Mouse (Mus musculus) ES-E14 (cell line): ENCODE results near the gene Adpgk. TPM values are rescaled to one million over a fixed set of nuclear protein-coding genes. Genes with fewer than 3 reads are reported as not detected.

ENCODE experiments used
- DNase-seq: peaks from one replicate; pipeline ENCODE4 v3.0.0-alpha.2; 2013; ENCODE audit warnings: low read depth, low spot score
- H3K27ac ChIP-seq: 2 replicates; pipeline ENCODE4 v1.5.1; 2012; ENCODE audit warnings: low read depth, mild to moderate bottlenecking, low read length, moderate library complexity, mixed read lengths; ENCODE audit not compliant: poor library complexity, insufficient read depth, severe bottlenecking
- H3K36me3 ChIP-seq: 2 replicates; pipeline ENCODE4 v1.6.1; 2012; ENCODE audit warnings: mild to moderate bottlenecking, low read length, moderate library complexity, mixed read lengths; ENCODE audit not compliant: control insufficient read depth, poor library complexity, insufficient read depth, severe bottlenecking
- H3K4me1 ChIP-seq, 2 experiments: fragments of 150-350 bp in 1 of 2; sonication (generic) in 1 of 2; 2 replicates each; pipeline ENCODE4 v1.6.1; 2012; ENCODE audit warnings: low read length in 2 of 2, mild to moderate bottlenecking in 1 of 2, mixed read lengths in 1 of 2; ENCODE audit not compliant: control insufficient read depth in 2 of 2, insufficient read depth in 2 of 2, poor library complexity in 1 of 2
- H3K4me3 ChIP-seq, 2 experiments: fragments of 150-350 bp in 1 of 2; sonication (generic) in 1 of 2; 2 replicates each; pipeline ENCODE4 v1.5.1; 2012; ENCODE audit warnings: low read length in 2 of 2, low read depth in 1 of 2, mild to moderate bottlenecking in 1 of 2, mixed read lengths in 1 of 2; ENCODE audit not compliant: insufficient read depth in 1 of 2, poor library complexity in 1 of 2, severe bottlenecking in 1 of 2
- H3K9ac ChIP-seq: 2 replicates; pipeline ENCODE4 v1.6.1; 2012; ENCODE audit warnings: low read depth, mild to moderate bottlenecking, low read length, mixed read lengths; ENCODE audit not compliant: poor library complexity, insufficient read depth, severe bottlenecking
- H3K9me3 ChIP-seq: fragments of 150-350 bp; sonication (generic); 2 replicates; pipeline ENCODE4 v1.6.1; 2012; ENCODE audit warnings: low read depth, mild to moderate bottlenecking, low read length; ENCODE audit not compliant: control insufficient read depth, insufficient read depth
- CHD2 ChIP-seq: IDR thresholded peaks from 2 replicates; pipeline ENCODE4 v1.6.1; 2014; ENCODE audit warnings: mild to moderate bottlenecking, low read depth, low read length, inconsistent platforms
- HCFC1 ChIP-seq: IDR thresholded peaks from 2 replicates; pipeline ENCODE4 v1.6.1; 2012; ENCODE audit warnings: low read length, inconsistent platforms, borderline replicate concordance; ENCODE audit not compliant: insufficient read depth
- MAFK ChIP-seq: IDR thresholded peaks from 2 replicates; pipeline ENCODE4 v1.6.1; 2014; ENCODE audit warnings: mild to moderate bottlenecking, low read depth, low read length, inconsistent platforms; ENCODE audit not compliant: insufficient read depth
- ZC3H11A ChIP-seq: IDR thresholded peaks from 2 replicates; pipeline ENCODE4 v1.6.1; 2012; ENCODE audit warnings: low read depth, mild to moderate bottlenecking, inconsistent platforms, low read length, borderline replicate concordance
- ZNF384 ChIP-seq: IDR thresholded peaks from 2 replicates; pipeline ENCODE4 v1.6.1; 2012; ENCODE audit warnings: low read depth, low read length, inconsistent platforms
- in situ Hi-C, 2 experiments: fragments of 600-800 bp; cut with MboI; formaldehyde crosslinking; loops; one replicate each; pipeline ENCODE4 v1.15.1; 2025; ENCODE audit warnings: low sequenced_read_pairs in 2 of 2, inconsistent platforms in 1 of 2; ENCODE audit not compliant: unreplicated experiment in 2 of 2
- total RNA-seq: library from RNA; depleted of rRNA; stranded (reverse); fragments of 300-350 nt; gene quantifications from 2 replicates; pipeline ENCODE4 v1.2.3, GENCODE M21; 2012; rRNA removed

Adpgk gene
- total RNA-seq, 1 experiment = 65.7 TPM

GRCm38 (mm10) chr9:59369220-59369619, 77.9 kb downstream of the Adpgk start:
- Histone ChIP-seq H3K36me3 (no peaks in the 10 kb centered on the region), H3K9ac (no peak overlapping the region), H3K9me3 (peaks cover 4% of the 10 kb centered on the region), H3K4me3 (no peak overlapping the region), H3K4me1 (no peaks in the 10 kb centered on the region), H3K27ac (no peak overlapping the region)
- DNase-seq = no peak
- in situ Hi-C loops = no loop called here
- no peak for TF ChIP-seq HCFC1
- TF ChIP-seq CHD2 = no peak
- no peak for TF ChIP-seq ZC3H11A
- no peak for TF ChIP-seq MAFK

GRCm38 (mm10) chr9:59369646-59370045, 78.3 kb downstream of the Adpgk start:
- Histone ChIP-seq H3K9ac (no peak overlapping the region), H3K9me3 (peaks cover 5% of the 10 kb centered on the region), H3K4me3 (no peak overlapping the region), H3K4me1 (no peaks in the 10 kb centered on the region), H3K27ac (no peak overlapping the region), H3K36me3 (no peaks in the 10 kb centered on the region)
- no peak for TF ChIP-seq ZNF384
- TF ChIP-seq ZC3H11A = no peak
- no peak for TF ChIP-seq CHD2
- no peak for TF ChIP-seq HCFC1
- no peak for TF ChIP-seq MAFK
- in situ Hi-C loops = no loop called here
- no peak for DNase-seq

Other genes with a start within 250 kb of the Adpgk start
- 5.8 and 7.3 TPM in 2 replicates for gene Bbs4, start 62.0 kb downstream of the Adpgk start, total RNA-seq
- gene Arih1, start 195.1 kb downstream of the Adpgk start, total RNA-seq = 75.5 and 84.6 TPM in 2 replicates
- gene Hexa, start 248.0 kb downstream of the Adpgk start, total RNA-seq = 45.0 and 63.6 TPM in 2 replicates
- 0.74 TPM in 1 of 2 replicates, not detected in the other for gene Tmem202, start 248.3 kb downstream of the Adpgk start, total RNA-seq